Mouse (Mus musculus): ENCODE measurements around the gene Nek1.

DNA sequence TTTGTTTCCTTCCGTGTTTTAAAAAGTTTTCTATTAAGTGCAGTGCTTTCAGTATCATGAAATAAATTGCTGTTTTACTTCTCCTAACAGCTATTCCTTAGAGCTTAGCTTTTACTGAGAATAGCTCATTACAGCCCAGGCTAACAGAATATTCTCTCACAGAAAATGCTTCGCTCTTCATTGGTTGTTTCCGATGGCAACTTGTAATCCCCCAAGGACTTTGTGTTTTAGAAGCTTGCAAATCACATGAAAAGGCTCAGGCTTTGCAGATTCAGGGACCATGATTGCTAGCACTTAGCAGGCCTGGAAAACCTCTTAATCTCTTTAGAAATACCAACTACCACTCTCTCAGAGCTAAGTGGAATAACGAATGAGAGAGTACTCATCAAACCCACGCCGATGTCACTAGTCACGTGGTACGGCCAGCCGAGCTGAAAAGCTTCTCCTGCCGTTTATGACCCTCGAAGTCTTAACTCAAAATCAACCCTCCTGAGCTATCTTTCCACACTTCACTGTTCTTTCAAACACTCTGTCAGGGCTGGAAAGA lies 185.7 kb downstream of the Nek1 start:
- TF ChIP-seq CTCF (IDR thresholded peaks at IDR 0.05; ENCODE audit: low read depth) (no peak), EP300 (IDR thresholded peaks at IDR 0.05; ENCODE audit: low read depth) (no peak)
